Mouse (Mus musculus) testis, adult 2 months (tissue): ENCODE data around the gene Serpinh1.

Source experiments
- CTCF ChIP-seq: fragments of 200-500 bp; IDR thresholded peaks from 2 replicates; pipeline ENCODE4 v1.5.1; 2012; ENCODE audit warnings: low read depth, mild to moderate bottlenecking, inconsistent platforms, low read length, moderate library complexity; ENCODE audit not compliant: control insufficient read depth, insufficient read depth, insufficient replicate concordance
- POLR2A ChIP-seq: fragments of 200-500 bp; IDR thresholded peaks from 2 replicates; pipeline ENCODE4 v1.6.1; 2012; ENCODE audit warnings: low read depth, mild to moderate bottlenecking, inconsistent platforms, low read length, moderate library complexity; ENCODE audit not compliant: control insufficient read depth

- TF ChIP-seq CTCF, result no peak
- TF ChIP-seq POLR2A, result no peak
Measured at GRCm38 (mm10) chr7:99392696-99393095, 39.7 kb upstream of the Serpinh1 start.
